In the genomic region with DNA sequence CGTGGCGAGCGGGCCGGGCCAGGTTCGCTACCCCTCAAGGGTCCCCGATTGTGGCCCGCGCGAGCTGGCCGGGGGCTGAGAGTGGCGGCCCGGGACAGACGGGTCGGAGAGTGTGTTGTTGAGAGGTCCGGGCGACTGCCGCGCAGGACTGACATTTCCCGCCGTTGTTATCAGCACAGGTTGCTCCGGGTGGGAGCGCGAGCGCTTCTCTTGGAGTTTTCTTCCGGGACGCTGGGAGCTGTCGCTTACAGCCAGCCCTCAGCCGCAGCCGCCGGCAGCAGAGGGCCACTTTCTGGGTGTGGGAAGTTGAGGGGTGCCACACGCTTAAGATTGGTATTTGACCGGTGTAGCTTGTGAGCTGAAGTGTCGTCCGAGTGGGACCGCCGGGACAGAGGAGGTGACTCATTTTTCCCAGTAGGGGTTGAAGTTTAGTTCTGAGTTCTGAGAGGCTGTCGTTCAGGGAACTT, we compare ENCODE assay signal across 8 mouse cellular contexts. TPM values are rescaled to one million over a fixed set of nuclear protein-coding genes. Genes with fewer than 3 reads are reported as not detected.
A peak's percentile ranks its signal among the peaks of the same experiment; 100 is the strongest.
DNase-seq lines count a peak whose midpoint lies in the region; ATAC-seq and TF ChIP-seq lines count a peak whose summit lies in the region.

No protein-coding gene starts in this region.

- no peaks in the 10 kb centered on the region for H3K9me3 ChIP-seq in kidney, embryonic 14.5 days (ENCODE audit: control insufficient read depth, low read length)
- no peaks in the 10 kb centered on the region for H3K9me3 ChIP-seq in neural tube, embryonic 13.5 days

- no peak for TF ChIP-seq POLR2A in bone marrow, adult 2 months (IDR thresholded peaks at IDR 0.05; ENCODE audit: borderline replicate concordance, control insufficient read depth, low read depth, low read length)
- no peak for TF ChIP-seq POLR2A in lung, adult 2 months (IDR thresholded peaks at IDR 0.05; ENCODE audit: borderline replicate concordance, extremely low read depth, low read depth, low read length)

- peak overlapping the region; percentile 49 for H3K4me2 ChIP-seq in kidney, embryonic 14.5 days (replicated peaks; ENCODE audit: low read depth, low read length)
- H3K4me2 ChIP-seq in neural tube, embryonic 13.5 days, result peak overlapping the region; percentile 89

- no peak for TF ChIP-seq CTCF in bone marrow, adult 2 months (IDR thresholded peaks at IDR 0.05; ENCODE audit: control insufficient read depth, insufficient read depth, low read length)
- TF ChIP-seq CTCF in lung, adult 2 months (IDR thresholded peaks at IDR 0.05; ENCODE audit: insufficient read depth, low read length), result no peak

- peak; percentile 50 for DNase-seq in spleen, adult 12 weeks (ENCODE audit: low spot score)
- no peak for DNase-seq in spleen, adult 18-20 months
- DNase-seq in gastrocnemius, postnatal 14 days, result peak; percentile 24
- DNase-seq in lung, adult 2 months, result peak; percentile 65
- DNase-seq in T-cell, adult 2 months (ENCODE audit: low spot score), result no peak

- H3K36me3 ChIP-seq in kidney, embryonic 14.5 days (ENCODE audit: control insufficient read depth, insufficient read depth, low read length), result peaks cover 20% of the 10 kb centered on the region
- peaks cover 23% of the 10 kb centered on the region for H3K36me3 ChIP-seq in neural tube, embryonic 13.5 days

- H3K4me1 ChIP-seq in bone marrow, adult 2 months (ENCODE audit: control insufficient read depth, insufficient read depth, low read length), result no peaks in the 10 kb centered on the region
- peaks cover 7% of the 10 kb centered on the region for H3K4me1 ChIP-seq in kidney, embryonic 14.5 days (ENCODE audit: control insufficient read depth, insufficient read depth, low read length)
- peaks cover 4% of the 10 kb centered on the region for H3K4me1 ChIP-seq in lung, adult 2 months (ENCODE audit: control insufficient read depth, insufficient read depth, low read length)
- H3K4me1 ChIP-seq in neural tube, embryonic 13.5 days (replicated peaks), result peaks cover 16% of the 10 kb centered on the region

- H3K27me3 ChIP-seq in kidney, embryonic 14.5 days (ENCODE audit: control insufficient read depth, insufficient read depth, low read length), result no peaks in the 10 kb centered on the region
- H3K27me3 ChIP-seq in neural tube, embryonic 13.5 days, result no peaks in the 10 kb centered on the region

- ATAC-seq in kidney, embryonic 14.5 days (ENCODE audit: low FRiP score, low TSS enrichment), result no peak; the same call in none of the 2 replicates
- no peak; the same call in 1 of the 2 replicates for ATAC-seq in neural tube, embryonic 13.5 days (ENCODE audit: low read depth)

- peak overlapping the region; percentile 87 for H3K4me3 ChIP-seq in bone marrow, adult 2 months (replicated peaks; ENCODE audit: control insufficient read depth, low read depth, low read length)
- H3K4me3 ChIP-seq in kidney, embryonic 14.5 days (ENCODE audit: low read length), result peak overlapping the region; percentile 99
- H3K4me3 ChIP-seq in lung, adult 2 months (replicated peaks; ENCODE audit: extremely low read depth, low read depth, low read length), result peak overlapping the region; percentile 85
- peak overlapping the region; percentile 96 for H3K4me3 ChIP-seq in neural tube, embryonic 13.5 days

- under 1% methylated on average over 37 of the region's 37 CpGs for WGBS in bone marrow, adult 2 months
- under 1% methylated on average over 37 of the region's 37 CpGs for WGBS in kidney, embryonic 14.5 days
- WGBS in lung, adult 2 months, result under 1% methylated on average over 37 of the region's 37 CpGs
- WGBS in neural tube, embryonic 13.5 days, result under 1% methylated on average over 37 of the region's 37 CpGs

- H3K27ac ChIP-seq in bone marrow, adult 2 months (ENCODE audit: control insufficient read depth, insufficient read depth, low read depth, low read length, poor library complexity), result peak overlapping the region; percentile 75
- peak overlapping the region; percentile 65; the same call in 1 of the 2 replicates for H3K27ac ChIP-seq in kidney, embryonic 14.5 days (ENCODE audit: low read depth, low read length)
- H3K27ac ChIP-seq in neural tube, embryonic 13.5 days (replicated peaks), result peak overlapping the region; percentile 92

- peak overlapping the region; percentile 96 for H3K9ac ChIP-seq in kidney, embryonic 14.5 days (ENCODE audit: low read depth, low read length)
- H3K9ac ChIP-seq in neural tube, embryonic 13.5 days, result peak overlapping the region; percentile 94

- intact Hi-C loops in gastrocnemius, postnatal 14 days (cut with DNase I; ENCODE audit: low total_unique reads), result loop anchor here (5.0 kb wide), 1 partner anchor 243 kb away; no protein-coding TSS in a partner anchor

RNA-seq across cellular contexts. Expression of gene Psmd11, which starts 0.6 kb away (rescaled TPM):
- 59.0 and 71.3 TPM in 2 replicates for polyA plus RNA-seq in bone marrow, adult 2 months (2011; ENCODE audit: insufficient read depth, insufficient read length, low replicate concordance, missing spikeins)
- total RNA-seq in gastrocnemius, postnatal 14 days (2021), result 100 to 1,000 TPM; 121 to 128 TPM
- 300 and 337 TPM in 2 replicates for polyA plus RNA-seq in kidney, embryonic 14.5 days (2014; fragmentation: Nextera tagmentation; extraction: Ambion mirVana)
- 31.7 and 48.3 TPM in 2 replicates for polyA plus RNA-seq in lung, adult 2 months (2012; rRNA removed)
- polyA plus RNA-seq in neural tube, embryonic 13.5 days (2015; fragmentation: Nextera tagmentation; extraction: Ambion mirVana), result 293 and 304 TPM in 2 replicates

RNA-seq across cellular contexts. Expression of gene Zfp207, which starts 46.0 kb away (rescaled TPM):
- polyA plus RNA-seq in bone marrow, adult 2 months (2011; ENCODE audit: insufficient read depth, insufficient read length, low replicate concordance, missing spikeins), result 103 and 109 TPM in 2 replicates
- 10 to 100 TPM; 61.4 to 64.0 TPM for total RNA-seq in gastrocnemius, postnatal 14 days (2021)
- 297 and 300 TPM in 2 replicates for polyA plus RNA-seq in kidney, embryonic 14.5 days (2014; fragmentation: Nextera tagmentation; extraction: Ambion mirVana)
- 72.8 and 104 TPM in 2 replicates for polyA plus RNA-seq in lung, adult 2 months (2012; rRNA removed)
- 217 and 226 TPM in 2 replicates for polyA plus RNA-seq in neural tube, embryonic 13.5 days (2015; fragmentation: Nextera tagmentation; extraction: Ambion mirVana)

RNA-seq across cellular contexts. Expression of gene Cdk5r1, which starts 47.8 kb away (rescaled TPM):
- polyA plus RNA-seq in bone marrow, adult 2 months (2011; ENCODE audit: insufficient read depth, insufficient read length, low replicate concordance, missing spikeins), result 2.4 and 3.2 TPM in 2 replicates
- 1 to 10 TPM; 1.5 to 3.0 TPM for total RNA-seq in gastrocnemius, postnatal 14 days (2021)
- polyA plus RNA-seq in kidney, embryonic 14.5 days (2014; fragmentation: Nextera tagmentation; extraction: Ambion mirVana), result 0.84 and 1.6 TPM in 2 replicates
- 1.2 and 1.5 TPM in 2 replicates for polyA plus RNA-seq in lung, adult 2 months (2012; rRNA removed)
- 87.8 and 95.6 TPM in 2 replicates for polyA plus RNA-seq in neural tube, embryonic 13.5 days (2015; fragmentation: Nextera tagmentation; extraction: Ambion mirVana)

RNA-seq across cellular contexts. Expression of gene 5730455P16Rik, which starts 51.2 kb away (rescaled TPM):
- polyA plus RNA-seq in bone marrow, adult 2 months (2011; ENCODE audit: insufficient read depth, insufficient read length, low replicate concordance, missing spikeins), result 27.9 and 42.0 TPM in 2 replicates
- 10 to 100 TPM; 24.3 to 28.6 TPM for total RNA-seq in gastrocnemius, postnatal 14 days (2021)
- 16.9 and 22.9 TPM in 2 replicates for polyA plus RNA-seq in kidney, embryonic 14.5 days (2014; fragmentation: Nextera tagmentation; extraction: Ambion mirVana)
- polyA plus RNA-seq in lung, adult 2 months (2012; rRNA removed), result 5.1 and 5.6 TPM in 2 replicates
- 30.4 and 33.4 TPM in 2 replicates for polyA plus RNA-seq in neural tube, embryonic 13.5 days (2015; fragmentation: Nextera tagmentation; extraction: Ambion mirVana)

Comparison
In these comparisons a context has a peak if more than half of its experiments do, and no peak if none do; other contexts are left out.
1. DNase-seq: peak in spleen, adult 12 weeks (single experiment), gastrocnemius, postnatal 14 days (single experiment) and lung, adult 2 months (single experiment); none in spleen, adult 18-20 months (0 of 2) and T-cell, adult 2 months (single experiment).
2. RNA of gene Cdk5r1, which starts 47.8 kb away (polyA plus RNA-seq): 87.8 to 95.6 TPM in neural tube, embryonic 13.5 days; 2.4 to 3.2 TPM in bone marrow, adult 2 months, 1.2 to 1.5 TPM in lung, adult 2 months and 0.84 to 1.6 TPM in kidney, embryonic 14.5 days; every median in the first group is over 10 times any median in the second.
3. Peak in every context shown above with its lines, with median percentiles within 50 percentile points of each other: H3K27ac ChIP-seq and H3K4me3 ChIP-seq.